Mouse (Mus musculus): ENCODE measurements at regions not wholly inside any gene's neighbourhood (a gene's known extent, or its start where the extent isn't known, plus 50 kb on each side); places are given as distances from the start of the nearest gene placed in this dataset.

- TF ChIP-seq HCFC1 (IDR thresholded peaks at IDR 0.05; ENCODE audit: low read depth, low read length) (no peak), JUND (conservative IDR thresholded peaks at IDR 0.05; ENCODE audit: low read depth, low read length) (peak; percentile 84), E2F4 (IDR thresholded peaks at IDR 0.05; ENCODE audit: insufficient replicate concordance, low read depth, low read length) (peak; percentile 84; the same call in 1 of the 2 replicates), MAX (IDR thresholded peaks at IDR 0.05; ENCODE audit: low read length) (0 out of 2 replicates have a peak, but pooled peaks have one; percentile 20), ZKSCAN1 (IDR thresholded peaks at IDR 0.05; ENCODE audit: borderline replicate concordance, low read depth, low read length) (no peak), RAD21 (IDR thresholded peaks at IDR 0.05; ENCODE audit: low read depth, low read length) (no peak; the same call in 1 of the 2 replicates), USF1 (IDR thresholded peaks at IDR 0.05; ENCODE audit: low read depth, low read length) (no peak), POLR2A (IDR thresholded peaks at IDR 0.05; ENCODE audit: low read depth, low read length) (no peak), EP300 (IDR thresholded peaks at IDR 0.05; ENCODE audit: low read length) (peak; percentile 88), BHLHE40 (IDR thresholded peaks at IDR 0.05; ENCODE audit: low read depth, low read length) (peak; percentile 79), TBP (conservative IDR thresholded peaks at IDR 0.05; ENCODE audit: low read depth, low read length) (no peak), MAZ (IDR thresholded peaks at IDR 0.05; ENCODE audit: low read depth, low read length) (0 out of 2 replicates have a peak, but pooled peaks have one; percentile 45), NRF1 (IDR thresholded peaks at IDR 0.05; ENCODE audit: low read depth, low read length) (no peak), USF2 (conservative IDR thresholded peaks at IDR 0.05; ENCODE audit: low read depth, low read length) (no peak), SMC3 (IDR thresholded peaks at IDR 0.05; ENCODE audit: low read depth, low read length) (no peak), NELFE (IDR thresholded peaks at IDR 0.05; ENCODE audit: low read depth, low read length) (no peak), UBTF (IDR thresholded peaks at IDR 0.05; ENCODE audit: low read depth, low read length) (no peak), MEF2A (IDR thresholded peaks at IDR 0.05; ENCODE audit: borderline replicate concordance, low read depth, low read length) (peak; percentile 86), MAFK (IDR thresholded peaks at IDR 0.05; ENCODE audit: insufficient replicate concordance, low read length) (peak; percentile 80), CTCF (conservative IDR thresholded peaks at IDR 0.05 in 1 of 2, IDR thresholded peaks at IDR 0.05 in 1 of 2; ENCODE audit: low read depth in 2 of 2, low read length in 2 of 2) (no peak), RCOR1 (conservative IDR thresholded peaks at IDR 0.05; ENCODE audit: low read depth, low read length) (peak; percentile 79; the same call in 1 of the 2 replicates), MXI1 (IDR thresholded peaks at IDR 0.05; ENCODE audit: low read depth, low read length) (no peak), SIN3A (IDR thresholded peaks at IDR 0.05; ENCODE audit: low read length) (peak; percentile 64; the same call in 1 of the 2 replicates), PAX5 (IDR thresholded peaks at IDR 0.05; ENCODE audit: low read length) (no peak), TCF12 (IDR thresholded peaks at IDR 0.05; ENCODE audit: low read depth, low read length) (peak; percentile 69), IRF4 (IDR thresholded peaks at IDR 0.05; ENCODE audit: low read depth, low read length) (peak; percentile 94), ETS1 (conservative IDR thresholded peaks at IDR 0.05; ENCODE audit: low read depth, low read length) (peak; percentile 80), CHD2 (IDR thresholded peaks at IDR 0.05; ENCODE audit: low read length) (peak; percentile 86), MYC (IDR thresholded peaks at IDR 0.05; ENCODE audit: low read depth, low read length) (0 out of 2 replicates have a peak, but pooled peaks have one; percentile 39), JUN (IDR thresholded peaks at IDR 0.05; ENCODE audit: insufficient read depth, low read depth, low read length) (peak; percentile 54; the same call in 1 of the 2 replicates)
- Histone ChIP-seq H3K4me3 (replicated peaks in 1 of 3; ENCODE audit: low read depth in 2 of 3, low read length in 2 of 3, poor library complexity in 1 of 3) (no peak overlapping the region), H3K36me3 (replicated peaks in 1 of 2; ENCODE audit: control insufficient read depth in 1 of 2, insufficient read depth in 1 of 2, low read length in 1 of 2) (no peaks in the 10 kb centered on the region), H3K79me2 (replicated peaks; ENCODE audit: control insufficient read depth, extremely low read depth, insufficient read depth, poor library complexity, severe bottlenecking) (no peaks in the 10 kb centered on the region), H3K4me1 (ENCODE audit: control insufficient read depth in 1 of 2, insufficient read depth in 2 of 2) (peaks cover 6 to 16% of the 10 kb centered on the region in 2 experiments), H3K27me3 (replicated peaks) (no peaks in the 10 kb centered on the region), H3K4me2 (ENCODE audit: insufficient read depth, low read depth, poor library complexity, severe bottlenecking) (no peak overlapping the region), H3K9me3 (replicated peaks; ENCODE audit: low read length) (no peaks in the 10 kb centered on the region), H3K9ac (ENCODE audit: insufficient read depth, low read depth) (no peak overlapping the region), H3K27ac (ENCODE audit: insufficient read depth, low read depth) (no peak overlapping the region)
- DNase-seq (ENCODE audit: extremely low read depth) = peak; percentile 86
- dilution Hi-C loops (cut with MboI; ENCODE audit: extremely low pct_ligation_motif_present, extremely low pct_unique_long_range_greater_than_20kb, low sequenced_read_pairs) = no loop called here
- in situ Hi-C loops (cut with MboI; ENCODE audit: low pct_ligation_motif_present, low pct_unique_long_range_greater_than_20kb, low sequenced_read_pairs) = no loop called here
Observed at GRCm38 (mm10) chr14:61953029-61953428, 339.4 kb upstream of the Rnaseh2b start.

Measured in CH12.LX (cell line).